Mouse (Mus musculus) intestine, embryonic 14.5 days (tissue): ENCODE results near the gene Lmnb2. TPM values are rescaled to one million over a fixed set of nuclear protein-coding genes. Genes with fewer than 3 reads are reported as not detected.

Experiments used
- ATAC-seq: fragments of 200-750 bp; cut with Nextera tagmentation; replicated peaks from 2 replicates; pipeline ENCODE4 v1.8.0; 2017; ENCODE audit warnings: low read depth, moderate number of reproducible peaks, moderate TSS enrichment, moderate library complexity; ENCODE audit not compliant: low FRiP score, low TSS enrichment
- DNase-seq: peaks from one replicate; pipeline ENCODE4 v3.0.0-alpha.2; 2018; ENCODE audit warnings: low spot score
- H3K27ac ChIP-seq: fragments of 300-500 bp; sonication (generic); 2 replicates; pipeline ENCODE4 v1.5.1; 2014; ENCODE audit warnings: low read depth, mild to moderate bottlenecking, control low read depth
- H3K27me3 ChIP-seq: fragments of 300-500 bp; sonication (generic); replicated peaks from 2 replicates; pipeline ENCODE4 v1.6.1; 2014; ENCODE audit warnings: low read length, control low read depth; ENCODE audit not compliant: control insufficient read depth, insufficient read depth
- H3K36me3 ChIP-seq: fragments of 300-500 bp; sonication (generic); 2 replicates; pipeline ENCODE4 v1.6.1; 2014; ENCODE audit warnings: low read length, control low read depth; ENCODE audit not compliant: control insufficient read depth, insufficient read depth
- H3K4me1 ChIP-seq: fragments of 300-500 bp; sonication (generic); replicated peaks from 2 replicates; pipeline ENCODE4 v1.6.1; 2014; ENCODE audit warnings: low read length, control low read depth, mixed read lengths; ENCODE audit not compliant: control insufficient read depth, insufficient read depth
- H3K4me2 ChIP-seq: fragments of 300-500 bp; sonication (generic); 2 replicates; pipeline ENCODE4 v1.6.1; 2014; ENCODE audit warnings: low read length
- H3K4me3 ChIP-seq: fragments of 300-500 bp; sonication (generic); 2 replicates; pipeline ENCODE4 v1.5.1; 2014; ENCODE audit warnings: low read depth, low read length, control low read depth, mixed read lengths
- H3K9ac ChIP-seq: fragments of 300-500 bp; sonication (generic); 2 replicates; pipeline ENCODE4 v1.6.1; 2014; ENCODE audit warnings: mild to moderate bottlenecking, low read length
- H3K9me3 ChIP-seq: fragments of 300-500 bp; sonication (generic); 2 replicates; pipeline ENCODE4 v1.6.1; 2016; ENCODE audit warnings: low read length, control low read depth; ENCODE audit not compliant: control insufficient read depth
- WGBS: fragments of 180-500 bp; shearing (Covaris S2); extraction: QIAGEN DNeasy Blood & Tissue Kit; methylation state at CpG from one replicate; pipeline ENCODE4 v1.1.7; 2014; 5-methylcytosine and 5-hydroxymethylcytosine counted together
- polyA plus RNA-seq: library from polyadenylated mRNA; unstranded; fragments of >200 nt; fragmentation: Nextera tagmentation; extraction: Ambion mirVana; gene quantifications from 2 replicates; pipeline ENCODE4 v1.2.1, GENCODE M21; 2014

Gene Lmnb2
- polyA plus RNA-seq, 1 experiment from 2014 or later, result 15.5 TPM

DNA sequence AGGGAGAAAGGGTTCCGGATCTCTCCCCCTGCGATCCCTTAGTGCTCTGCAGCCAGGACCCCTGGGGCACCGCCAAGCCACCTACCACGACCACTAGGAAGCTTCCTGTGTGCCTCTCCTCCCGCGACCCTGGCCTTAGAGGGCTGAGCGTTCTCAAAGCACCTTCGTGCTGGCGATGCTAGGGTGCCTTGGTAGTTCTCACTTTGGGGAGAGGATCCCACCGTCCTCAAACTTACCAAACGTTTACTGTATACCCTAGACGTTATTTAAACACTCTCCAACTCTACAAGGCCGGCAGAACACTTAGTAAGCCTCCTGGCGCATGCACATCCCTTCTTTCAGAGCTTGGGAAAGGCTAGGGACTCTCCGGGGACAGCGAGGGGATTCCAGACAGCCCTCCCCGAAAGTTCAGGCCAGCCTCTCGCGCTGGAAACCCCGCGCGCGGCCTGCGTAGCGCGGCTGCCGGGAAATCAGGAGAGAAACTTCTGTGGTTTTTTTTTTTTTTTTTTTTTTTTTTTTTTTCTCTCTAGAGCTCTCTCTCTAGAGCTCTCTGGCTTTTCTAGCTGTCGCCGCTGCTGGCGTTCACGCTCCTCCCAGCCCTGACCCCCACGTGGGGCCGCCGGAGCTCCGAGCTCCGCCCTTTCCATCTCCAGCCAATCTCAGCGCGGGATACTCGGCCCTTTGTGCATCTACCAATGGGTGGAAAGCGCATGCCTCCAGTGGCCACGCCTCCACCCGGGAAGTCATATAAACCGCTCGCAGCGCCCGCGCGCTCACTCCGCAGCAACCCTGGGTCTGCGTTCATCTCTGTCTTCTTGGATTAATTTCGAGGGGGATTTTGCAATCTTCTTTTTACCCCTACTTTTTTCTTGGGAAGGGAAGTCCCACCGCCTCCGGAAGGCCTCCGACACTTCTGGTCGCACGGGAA, 11.5 kb upstream of the Lmnb2 start, which contains the start of gene Gadd45b:
Gene Gadd45b (plus strand): TSS at position 775 of the 928 bp plus-strand sequence.
- Histone ChIP-seq H3K9me3 (no peaks in the 10 kb centered on the region), H3K9ac (peak within 1 kb of the TSS; percentile 65), H3K27ac (peak within 1 kb of the TSS; percentile 89), H3K4me2 (peak within 1 kb of the TSS; percentile 79), H3K4me1 (peaks cover 42% of the 10 kb centered on the region), H3K4me3 (peak within 1 kb of the TSS; percentile 64), H3K36me3 (no peaks in the 10 kb centered on the region), H3K27me3 (peaks cover 39% of the 10 kb centered on the region)
- ATAC-seq, result peak; percentile 87
- peak; percentile 99 for DNase-seq
- WGBS, result under 1% methylated on average over 56 of the region's 56 CpGs

DNA sequence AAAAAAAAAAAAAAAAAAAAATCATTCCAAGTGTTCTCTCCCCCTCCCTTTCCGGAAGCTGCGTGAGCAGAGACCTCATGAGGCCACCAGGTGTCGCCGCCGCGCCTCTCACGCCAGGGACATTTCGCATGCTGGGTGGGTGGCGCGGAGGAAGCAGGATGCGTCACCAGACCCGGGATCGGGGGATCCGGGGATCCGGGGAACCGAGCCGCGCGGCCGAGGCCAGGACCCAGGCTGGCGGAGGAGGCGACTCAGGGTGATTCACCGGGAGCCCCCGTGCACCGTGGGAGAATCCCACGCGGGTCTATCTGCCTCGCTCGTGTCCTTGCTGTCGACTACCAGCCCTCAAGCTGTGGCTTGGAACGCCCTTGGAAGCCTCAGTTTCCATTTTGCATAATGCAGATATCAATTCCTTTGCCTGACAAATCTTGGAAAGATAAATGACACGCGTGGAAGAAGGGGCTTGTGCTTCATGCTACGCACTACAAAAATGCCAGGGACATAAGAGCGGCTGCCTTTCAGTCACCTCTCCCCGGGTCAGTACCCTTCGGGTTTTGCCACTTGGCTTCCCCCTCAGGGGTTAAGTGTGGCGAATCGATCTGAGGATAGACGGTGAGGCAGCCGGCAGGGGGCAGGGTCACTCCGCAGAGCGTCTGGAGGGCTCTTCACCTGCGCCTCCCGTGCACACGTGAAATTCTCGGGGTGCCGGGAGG, 10.7 kb upstream of the Lmnb2 start:
- Histone ChIP-seq H3K4me3 (peak overlapping the region; percentile 47), H3K27ac (peak overlapping the region; percentile 89), H3K9me3 (no peaks in the 10 kb centered on the region), H3K4me2 (peak overlapping the region; percentile 79), H3K4me1 (peaks cover 41% of the 10 kb centered on the region), H3K9ac (peak overlapping the region; percentile 59), H3K27me3 (peaks cover 33% of the 10 kb centered on the region), H3K36me3 (no peaks in the 10 kb centered on the region)
- DNase-seq (peak; percentile 92), ATAC-seq (peak; percentile 44)
- WGBS, result under 1% methylated on average over 48 of the region's 48 CpGs

DNA sequence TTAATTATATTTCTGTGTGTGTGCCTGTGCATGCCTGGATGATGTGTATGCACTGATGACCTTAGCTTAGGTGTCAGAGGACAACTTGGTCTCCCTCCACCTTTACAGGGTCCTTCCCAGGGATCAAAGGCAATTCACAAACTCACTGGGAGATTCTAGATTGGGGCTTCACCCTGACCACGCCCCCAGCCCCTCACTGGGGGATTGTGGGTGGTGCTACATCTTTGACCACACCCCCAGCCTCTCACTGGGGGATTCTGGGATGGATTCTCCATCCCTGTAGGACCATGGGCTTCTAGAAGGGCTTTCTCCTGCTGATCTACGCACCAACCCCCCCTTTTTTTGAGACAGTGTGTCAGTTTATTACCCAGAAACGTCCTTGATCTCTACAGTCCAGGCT, 7.4 kb upstream of the Lmnb2 start:
- DNase-seq (no peak), ATAC-seq (no peak)
- Histone ChIP-seq H3K4me1 (peaks cover 19% of the 10 kb centered on the region), H3K9me3 (no peaks in the 10 kb centered on the region), H3K27me3 (peaks cover under 1% of the 10 kb centered on the region), H3K4me2 (no peak overlapping the region), H3K4me3 (no peak overlapping the region), H3K36me3 (no peaks in the 10 kb centered on the region), H3K27ac (no peak overlapping the region), H3K9ac (no peak overlapping the region)
- WGBS, result 48% methylated on average over 3 of the region's 3 CpGs

DNA sequence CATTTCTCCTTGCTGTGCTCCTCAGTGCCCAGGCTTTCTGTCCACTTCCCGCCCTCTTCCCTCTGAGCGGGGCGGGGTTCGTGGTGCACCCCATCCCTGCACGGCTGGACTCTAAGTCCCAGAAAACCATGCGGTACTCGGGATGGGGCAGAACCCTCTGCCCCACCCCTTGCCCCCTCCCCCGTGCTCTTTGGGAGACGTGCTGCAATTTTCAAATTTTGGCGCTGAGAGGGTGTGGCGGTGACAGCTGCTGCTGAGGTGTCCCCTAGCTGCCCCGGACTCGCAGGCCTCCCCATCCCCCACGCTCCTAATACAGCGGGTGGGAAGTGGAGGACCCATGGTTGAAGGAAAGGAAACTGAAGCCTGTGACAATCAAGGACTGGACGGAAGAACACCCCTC, 3.9 kb upstream of the Lmnb2 start:
- Histone ChIP-seq H3K4me1 (peaks cover 17% of the 10 kb centered on the region), H3K9me3 (no peaks in the 10 kb centered on the region), H3K27ac (0 out of 2 replicates have a peak overlapping the region, but pooled peaks have one; percentile 22), H3K36me3 (no peaks in the 10 kb centered on the region), H3K9ac (peak overlapping the region; percentile 43), H3K4me2 (peak overlapping the region; percentile 53), H3K4me3 (peak overlapping the region; percentile 27), H3K27me3 (no peaks in the 10 kb centered on the region)
- DNase-seq, result no peak
- 7% methylated on average over 16 of the region's 16 CpGs for WGBS
- ATAC-seq, result no peak

DNA sequence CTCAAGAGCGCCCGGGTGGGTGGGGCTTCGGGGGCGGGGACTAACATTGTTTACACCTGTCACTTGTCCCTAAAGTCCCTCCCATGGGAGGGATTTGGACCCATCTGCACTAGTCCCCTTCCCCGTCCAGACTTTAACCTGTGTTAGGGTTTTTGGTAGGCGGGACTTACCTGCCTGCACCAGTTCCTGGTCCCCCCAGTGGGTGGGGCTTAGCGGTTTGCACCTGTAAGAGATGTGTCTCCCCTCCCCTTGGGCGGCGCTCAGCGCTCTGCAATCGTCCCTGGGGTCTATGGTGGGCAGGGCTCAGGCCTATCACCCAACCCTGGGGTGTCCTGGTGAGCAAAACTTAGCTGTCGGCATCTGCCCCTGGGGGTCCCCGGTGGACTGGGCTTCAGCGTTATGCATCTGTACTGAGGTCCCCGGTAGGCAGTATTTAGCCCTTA, 688 bp downstream of the Lmnb2 start:
- Histone ChIP-seq H3K4me3 (peak overlapping the region; percentile 81), H3K9ac (peak overlapping the region; percentile 72), H3K36me3 (peaks cover 12% of the 10 kb centered on the region; the same call in 1 of the 2 replicates), H3K27me3 (no peaks in the 10 kb centered on the region), H3K4me2 (peak overlapping the region; percentile 96), H3K4me1 (peaks cover 15% of the 10 kb centered on the region), H3K27ac (peak overlapping the region; percentile 40; the same call in 1 of the 2 replicates), H3K9me3 (no peaks in the 10 kb centered on the region)
- DNase-seq (peak; percentile 69), ATAC-seq (peak; percentile 54)
- 3% methylated on average over 15 of the region's 15 CpGs for WGBS

DNA sequence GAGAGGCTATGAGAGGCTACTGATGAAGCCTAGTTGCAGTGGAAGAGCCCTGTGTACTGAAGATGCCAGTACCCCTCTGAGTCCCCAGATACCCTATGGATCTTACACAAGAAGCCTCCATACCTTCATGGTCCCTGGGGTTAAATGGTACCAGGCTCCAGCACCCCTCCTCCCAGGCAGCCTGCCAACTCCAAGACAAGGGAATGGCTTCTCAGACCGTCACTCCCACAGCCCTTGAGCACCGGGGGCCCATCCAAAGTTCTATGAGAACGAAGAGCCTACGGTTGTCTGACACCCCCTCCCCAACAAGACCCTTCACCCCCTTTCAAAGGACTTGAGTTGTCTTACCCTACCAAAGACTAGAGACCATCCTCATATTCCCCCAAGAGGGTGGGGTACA, 2.3 kb downstream of the Lmnb2 start:
- Histone ChIP-seq H3K27me3 (no peaks in the 10 kb centered on the region), H3K27ac (no peak overlapping the region), H3K4me1 (peaks cover 7% of the 10 kb centered on the region; the same call in 1 of the 2 replicates), H3K9me3 (no peaks in the 10 kb centered on the region), H3K4me2 (no peak overlapping the region), H3K4me3 (no peak overlapping the region), H3K36me3 (peaks cover 27% of the 10 kb centered on the region), H3K9ac (no peak overlapping the region)
- no peak for DNase-seq
- no peak for ATAC-seq
- WGBS, result 72% methylated on average over 4 of the region's 4 CpGs

DNA sequence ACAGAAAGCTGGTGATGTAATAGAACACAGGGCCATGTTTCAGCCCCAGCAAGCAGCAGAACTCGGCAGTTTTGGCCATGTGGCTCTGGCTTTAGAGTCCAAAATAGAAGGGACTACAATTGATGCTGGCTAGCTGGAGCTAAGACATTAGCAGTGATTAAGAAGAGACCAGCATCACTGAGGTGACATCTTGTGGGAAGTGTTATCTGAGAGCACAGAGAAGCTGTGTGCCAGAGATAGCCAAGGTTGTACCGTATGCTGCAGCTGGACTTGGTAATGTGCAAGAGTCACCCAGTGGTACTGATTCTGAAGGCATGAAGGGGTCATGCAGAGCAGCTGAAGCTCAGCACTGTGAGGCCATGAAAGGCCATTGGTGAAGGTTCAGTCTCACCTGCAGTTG, 2.8 kb downstream of the Lmnb2 start:
- Histone ChIP-seq H3K9ac (no peak overlapping the region), H3K27me3 (no peaks in the 10 kb centered on the region), H3K9me3 (no peaks in the 10 kb centered on the region), H3K36me3 (peaks cover 32% of the 10 kb centered on the region), H3K27ac (no peak overlapping the region), H3K4me3 (no peak overlapping the region), H3K4me2 (no peak overlapping the region), H3K4me1 (peaks cover 7% of the 10 kb centered on the region; the same call in 1 of the 2 replicates)
- WGBS, result 78% methylated on average over 2 of the region's 2 CpGs
- no peak for DNase-seq
- no peak for ATAC-seq

DNA sequence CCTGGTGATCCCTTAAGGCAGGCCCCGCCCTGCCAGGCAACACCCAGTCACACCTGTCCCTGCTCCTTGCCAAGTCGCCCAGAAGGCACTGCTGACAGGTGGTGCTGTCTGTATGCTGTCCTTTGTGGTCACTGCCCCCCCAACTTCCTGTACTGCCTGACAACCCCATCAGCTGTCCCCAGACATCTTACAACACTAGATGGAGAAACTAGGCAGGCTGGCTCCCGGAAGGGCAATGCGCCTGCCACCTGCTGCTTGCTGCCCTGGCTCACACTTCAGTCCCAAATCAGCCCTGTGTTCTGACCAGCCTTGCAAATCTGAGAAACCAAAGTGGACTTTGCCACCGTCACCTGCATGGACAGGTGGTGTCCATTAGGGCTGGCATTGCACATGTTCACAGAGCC, 3.8 kb downstream of the Lmnb2 start:
- Histone ChIP-seq H3K4me1 (peaks cover 7% of the 10 kb centered on the region; the same call in 1 of the 2 replicates), H3K27ac (no peak overlapping the region), H3K27me3 (no peaks in the 10 kb centered on the region), H3K9me3 (no peaks in the 10 kb centered on the region), H3K4me3 (no peak overlapping the region), H3K9ac (no peak overlapping the region), H3K4me2 (no peak overlapping the region), H3K36me3 (peaks cover 42% of the 10 kb centered on the region)
- WGBS, result 89% methylated on average over 5 of the region's 5 CpGs
- DNase-seq (no peak), ATAC-seq (no peak)
